Mouse (Mus musculus) intestine, embryonic 15.5 days (tissue): ENCODE measurements around the gene Gm49342. TPM values are rescaled to one million over a fixed set of nuclear protein-coding genes. Genes with fewer than 3 reads are reported as not detected.

Experiments
- ATAC-seq: fragments of 200-750 bp; cut with Nextera tagmentation; 2 replicates; pipeline ENCODE4 v1.8.0; 2017; ENCODE audit warnings: moderate TSS enrichment, moderate library complexity
- H3K27ac ChIP-seq: fragments of 300-500 bp; sonication (generic); 2 replicates; pipeline ENCODE4 v1.5.1; 2015; ENCODE audit warnings: mild to moderate bottlenecking, inconsistent platforms
- H3K27me3 ChIP-seq: fragments of 300-500 bp; sonication (generic); replicated peaks from 2 replicates; pipeline ENCODE4 v1.6.1; 2015; ENCODE audit warnings: inconsistent platforms
- H3K36me3 ChIP-seq: fragments of 300-500 bp; sonication (generic); 2 replicates; pipeline ENCODE4 v1.6.1; 2015; ENCODE audit warnings: inconsistent platforms
- H3K4me1 ChIP-seq: fragments of 300-500 bp; sonication (generic); replicated peaks from 2 replicates; pipeline ENCODE4 v1.6.1; 2015; ENCODE audit warnings: inconsistent platforms
- H3K4me2 ChIP-seq: fragments of 300-500 bp; sonication (generic); replicated peaks from 2 replicates; pipeline ENCODE4 v1.6.1; 2015; ENCODE audit warnings: mild to moderate bottlenecking, inconsistent platforms
- H3K4me3 ChIP-seq: fragments of 300-500 bp; sonication (generic); replicated peaks from 2 replicates; pipeline ENCODE4 v1.5.1; 2015; ENCODE audit warnings: inconsistent platforms
- H3K9ac ChIP-seq: fragments of 300-500 bp; sonication (generic); 2 replicates; pipeline ENCODE4 v1.6.1; 2015; ENCODE audit warnings: inconsistent platforms
- H3K9me3 ChIP-seq: fragments of 300-500 bp; sonication (generic); 2 replicates; pipeline ENCODE4 v1.6.1; 2016; ENCODE audit warnings: inconsistent platforms
- WGBS: fragments of 180-500 bp; shearing (Covaris S2); methylation state at CpG from one replicate; pipeline ENCODE4 v1.1.7; 2015; 5-methylcytosine and 5-hydroxymethylcytosine counted together
- polyA plus RNA-seq: library from polyadenylated mRNA; unstranded; fragments of >200 nt; fragmentation: Nextera tagmentation; extraction: Ambion mirVana; gene quantifications from 2 replicates; pipeline ENCODE4 v1.2.1, GENCODE M21; 2015

The Gm49342 gene
- polyA plus RNA-seq, 1 experiment from 2014 or later = not detected

GRCm38 (mm10) chr14:51007914-51008713 lies 63.8 kb downstream of the Gm49342 start:
- 48% methylated on average over 13 of the region's 13 CpGs for WGBS
- H3K4me2 ChIP-seq = no peak overlapping the region; the same call in 1 of the 2 replicates

DNA sequence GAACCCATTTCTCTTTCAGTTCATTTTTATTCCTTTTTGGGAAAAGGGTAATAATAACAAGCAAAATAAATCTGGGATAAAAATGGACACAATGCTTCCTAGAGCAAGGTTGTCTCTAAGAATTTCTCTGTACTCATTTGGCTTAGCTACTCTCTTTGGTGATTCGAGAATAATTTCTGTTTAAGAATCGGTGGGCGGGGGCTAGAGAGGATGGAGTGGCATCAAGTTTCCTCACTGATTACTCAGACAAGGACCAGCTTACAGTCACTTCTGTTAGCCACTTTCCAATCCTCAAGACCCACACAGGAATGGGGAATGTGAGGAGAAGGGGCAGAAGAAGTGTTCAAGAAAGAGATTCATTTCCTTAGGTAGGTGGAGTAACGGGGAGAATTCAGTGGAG lies 64.5 kb downstream of the Gm49342 start:
- Histone ChIP-seq H3K27ac (peak overlapping the region; percentile 85), H3K27me3 (no peaks in the 10 kb centered on the region), H3K4me3 (no peak overlapping the region), H3K4me1 (0 out of 2 replicates have a peak, but pooled peaks cover 3% of the 10 kb centered on the region), H3K36me3 (no peaks in the 10 kb centered on the region), H3K9ac (no peak overlapping the region), H3K4me2 (no peak overlapping the region), H3K9me3 (no peaks in the 10 kb centered on the region)
- no peak for ATAC-seq
- WGBS = 75% methylated on average over 4 of the region's 4 CpGs

More at GRCm38 (mm10) chr14:51007914-51008713, 63.8 kb downstream of the Gm49342 start:
- H3K4me3 ChIP-seq = no peak overlapping the region
- H3K27me3 ChIP-seq = no peaks in the 10 kb centered on the region
- no peak overlapping the region for H3K9ac ChIP-seq
- peak overlapping the region; percentile 85 for H3K27ac ChIP-seq
- 0 out of 2 replicates have a peak, but pooled peaks cover 3% of the 10 kb centered on the region for H3K4me1 ChIP-seq
- ATAC-seq = peak; percentile 87
- no peaks in the 10 kb centered on the region for H3K36me3 ChIP-seq
- H3K9me3 ChIP-seq = no peaks in the 10 kb centered on the region

DNA sequence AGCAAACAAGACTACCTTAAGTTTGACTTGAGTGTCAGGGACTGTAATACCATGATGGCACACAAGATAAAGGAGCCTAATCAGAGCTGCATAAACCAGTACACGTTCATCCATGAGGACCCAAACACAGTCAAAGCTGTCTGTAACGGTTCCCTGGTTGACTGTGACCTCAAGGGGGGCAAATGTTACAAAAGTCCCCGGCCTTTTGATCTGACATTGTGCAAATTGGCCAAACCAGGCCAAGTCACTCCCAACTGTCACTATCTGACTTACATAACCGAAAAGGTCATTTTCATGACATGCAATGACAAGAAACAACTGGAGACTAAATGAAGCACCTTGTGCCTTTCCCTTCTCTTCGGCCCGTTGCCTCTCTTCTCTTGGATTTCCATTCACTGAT lies 65.3 kb downstream of the Gm49342 start:
- Histone ChIP-seq H3K9ac (no peak overlapping the region), H3K27ac (peak overlapping the region; percentile 85), H3K4me1 (0 out of 2 replicates have a peak, but pooled peaks cover 3% of the 10 kb centered on the region), H3K9me3 (no peaks in the 10 kb centered on the region), H3K36me3 (no peaks in the 10 kb centered on the region), H3K27me3 (no peaks in the 10 kb centered on the region), H3K4me3 (no peak overlapping the region), H3K4me2 (no peak overlapping the region)
- no peak for ATAC-seq
- WGBS = 88% methylated on average over 6 of the region's 6 CpGs

Other genes with a start within 250 kb of the Gm49342 start
- gene Olfr748, start 237.1 kb upstream of the Gm49342 start, polyA plus RNA-seq = not detected in 2 replicates
- not detected in 2 replicates for gene Olfr749, start 199.4 kb upstream of the Gm49342 start, polyA plus RNA-seq
- 60.5 and 61.8 TPM in 2 replicates for gene Ttc5, start 159.0 kb upstream of the Gm49342 start, polyA plus RNA-seq
- gene Ccnb1ip1, start 136.8 kb upstream of the Gm49342 start, polyA plus RNA-seq = not detected in 2 replicates
- 57.1 and 59.2 TPM in 2 replicates for gene Parp2, start 136.7 kb upstream of the Gm49342 start, polyA plus RNA-seq
- 10.4 and 13.3 TPM in 2 replicates for gene Tep1, start 74.0 kb upstream of the Gm49342 start, polyA plus RNA-seq
- 0.23 and 0.29 TPM in 2 replicates for gene Klhl33, start 47.0 kb upstream of the Gm49342 start, polyA plus RNA-seq
- 134 and 136 TPM in 2 replicates for gene Osgep, start 19.6 kb upstream of the Gm49342 start, polyA plus RNA-seq
- gene Apex1, start 19.5 kb upstream of the Gm49342 start, polyA plus RNA-seq = 236 and 265 TPM in 2 replicates
- gene Pip4p1, start 13.7 kb upstream of the Gm49342 start, polyA plus RNA-seq = 65.5 and 67.5 TPM in 2 replicates
- 96.6 and 99.1 TPM in 2 replicates for gene Pnp, start 13.4 kb upstream of the Gm49342 start, polyA plus RNA-seq
- 2.6 and 3.0 TPM in 2 replicates for gene Pnp2, start 11.5 kb downstream of the Gm49342 start, polyA plus RNA-seq
- 0.33 and 0.43 TPM in 2 replicates for gene Rnase10, start 63.2 kb downstream of the Gm49342 start, polyA plus RNA-seq
- not detected in 2 replicates for gene Rnase9, start 97.4 kb downstream of the Gm49342 start, polyA plus RNA-seq
- gene Rnase11, start 105.6 kb downstream of the Gm49342 start, polyA plus RNA-seq = not detected in 2 replicates
- gene Rnase12, start 113.1 kb downstream of the Gm49342 start, polyA plus RNA-seq = 0.48 and 0.68 TPM in 2 replicates
- not detected in 2 replicates for gene Olfr750, start 129.9 kb downstream of the Gm49342 start, polyA plus RNA-seq
- 209 and 240 TPM in 2 replicates for gene Rnase4, start 146.6 kb downstream of the Gm49342 start, polyA plus RNA-seq
- 51.6 and 73.0 TPM in 2 replicates for gene Ang, start 146.6 kb downstream of the Gm49342 start, polyA plus RNA-seq
- not detected in 2 replicates for gene Eddm3b, start 169.9 kb downstream of the Gm49342 start, polyA plus RNA-seq
- 1.3 and 2.0 TPM in 2 replicates for gene Rnase6, start 179.4 kb downstream of the Gm49342 start, polyA plus RNA-seq
- 27.9 and 88.1 TPM in 2 replicates for gene Rnase1, start 202.3 kb downstream of the Gm49342 start, polyA plus RNA-seq
- not detected in 2 replicates for gene Rnase2b, start 217.7 kb downstream of the Gm49342 start, polyA plus RNA-seq